Mouse (Mus musculus): ENCODE data around the gene Zfp362.

GRCm38 (mm10) chr4:128734217-128734616 is 71.6 kb downstream of the Zfp362 start:
- no peak for TF ChIP-seq CTCF (IDR thresholded peaks at IDR 0.05; ENCODE audit: insufficient read depth, low read depth, low read length)
- TF ChIP-seq POLR2A (IDR thresholded peaks at IDR 0.05; ENCODE audit: insufficient read depth, low read depth, low read length) = no peak

Measured in olfactory bulb, adult 2 months (tissue).